Mouse (Mus musculus) kidney, adult 10 weeks (tissue): Measurements from ENCODE around the gene Nsun2. TPM values are rescaled to one million over a fixed set of nuclear protein-coding genes. Genes with fewer than 3 reads are reported as not detected.

ENCODE experiments used
- polyA plus RNA-seq: library from polyadenylated mRNA; stranded (reverse); fragments of 350-450 nt; fragmentation: Illumina TruSeq; extraction: RNeasy Lipid Tissue Mini Kit (QIAGEN cat#74804); gene quantifications from one replicate; pipeline ENCODE4 v1.2.3, GENCODE M21; 2014; ENCODE audit warnings: low read depth, low replicate concordance

The Nsun2 gene
- 55.5 TPM for polyA plus RNA-seq

GRCm38 (mm10) chr13:69533405-69534333, at the start of gene Nsun2:
Nsun2 (plus strand) TSS chr13:69533746.

DNA sequence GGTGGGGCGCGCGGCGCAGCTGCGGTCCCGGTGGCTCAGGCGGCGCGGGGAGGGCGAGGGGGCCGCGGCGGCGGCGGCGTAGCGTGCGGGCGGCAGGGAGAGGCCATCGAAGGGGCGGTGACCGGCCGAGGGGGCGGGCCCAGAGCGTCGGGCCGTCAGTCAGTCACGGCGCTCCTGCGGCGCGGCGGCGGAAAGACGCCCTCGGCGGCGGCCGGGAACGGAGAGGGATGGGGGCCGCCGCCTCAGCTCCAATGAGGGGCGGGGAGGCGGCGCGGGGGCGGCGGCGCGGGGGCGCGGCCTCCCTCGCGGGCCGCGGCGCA, 748 bp downstream of the Nsun2 start, which contains the start of gene Tent4a:
Tent4a (minus strand) TSS at position 284 of the 320 bp plus-strand sequence.

GRCm38 (mm10) chr13:69611398-69612174, 78.0 kb downstream of the Nsun2 start, which contains the start of gene Srd5a1:
Srd5a1 (minus strand) TSS chr13:69611442.

Other genes starting within 250 kb of the Nsun2 start
- 5.9 TPM for gene Tent4a, start 871 bp downstream of the Nsun2 start, polyA plus RNA-seq
- gene Srd5a1, start 77.7 kb downstream of the Nsun2 start, polyA plus RNA-seq: 12.5 TPM
- gene Ube2ql1, start 206.1 kb downstream of the Nsun2 start, polyA plus RNA-seq: 0.69 TPM